Mouse (Mus musculus): ENCODE data around the gene Olfr1392.
"Not testable (repeated sequence)": the region's sequence is repeated elsewhere in the genome, so short reads cannot be mapped to it uniquely, and the experiment has no call there.

Olfr1392 gene

DNA sequence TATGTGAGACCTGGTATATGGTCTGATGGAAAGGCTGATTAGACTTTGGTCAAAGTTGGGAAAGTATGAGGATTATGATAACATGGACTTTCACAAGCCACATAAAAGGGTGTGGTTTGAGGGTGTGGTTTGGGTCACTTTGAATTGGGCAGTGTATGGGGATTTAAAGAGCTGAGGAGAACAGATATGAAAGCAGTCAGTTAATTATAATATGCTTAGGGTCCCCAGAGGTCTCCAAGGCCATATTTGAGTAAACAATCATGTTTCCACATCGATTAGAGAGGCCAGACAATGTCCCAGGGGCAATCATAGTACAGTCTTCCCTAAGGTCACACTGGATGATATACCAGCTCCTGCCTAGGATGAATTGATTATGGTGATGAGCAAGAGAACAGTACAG lies at the start of gene Olfr1392:
TSS of gene Olfr1392 (plus strand) at position 301 of the 400 bp plus-strand sequence.
- DNase-seq (ENCODE audit: extremely low spot score) = not testable (repeated sequence)

DNA sequence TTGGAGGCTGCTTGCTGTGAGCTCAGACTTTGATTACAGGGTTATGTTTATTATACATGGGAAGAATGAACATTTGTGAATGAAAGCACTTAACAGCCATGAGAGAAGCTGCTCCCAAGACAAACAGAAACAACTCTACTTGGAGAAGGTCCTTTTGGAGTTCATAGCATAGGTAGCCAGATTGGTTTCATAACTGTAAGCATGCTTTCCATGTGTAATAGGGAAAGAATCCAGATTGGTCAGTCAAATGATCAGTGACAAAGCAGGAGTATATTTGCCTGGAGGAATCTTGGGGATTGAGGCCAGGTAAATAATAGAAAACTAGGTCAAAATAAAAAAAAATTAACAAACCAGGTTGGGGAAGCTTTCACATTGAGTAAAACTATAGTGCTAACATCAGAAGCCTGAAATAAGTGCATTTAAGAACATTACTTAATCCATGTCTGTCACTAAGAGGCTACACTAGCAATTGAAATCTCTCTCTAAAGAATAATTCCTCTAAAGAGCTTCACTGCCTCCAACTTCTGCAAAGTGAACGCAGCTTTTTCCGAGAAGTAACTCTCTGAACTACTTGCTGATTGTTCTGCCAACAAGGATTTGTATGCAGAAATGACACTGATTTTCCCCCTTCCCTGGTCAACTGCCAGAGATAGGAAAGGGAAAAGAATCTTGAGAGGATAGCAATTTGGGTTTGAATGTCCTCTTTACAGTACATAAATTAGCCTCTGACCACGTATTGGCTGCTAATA lies 49.4 kb upstream of the Olfr1392 start:
- no peak for DNase-seq (ENCODE audit: extremely low spot score)

DNA sequence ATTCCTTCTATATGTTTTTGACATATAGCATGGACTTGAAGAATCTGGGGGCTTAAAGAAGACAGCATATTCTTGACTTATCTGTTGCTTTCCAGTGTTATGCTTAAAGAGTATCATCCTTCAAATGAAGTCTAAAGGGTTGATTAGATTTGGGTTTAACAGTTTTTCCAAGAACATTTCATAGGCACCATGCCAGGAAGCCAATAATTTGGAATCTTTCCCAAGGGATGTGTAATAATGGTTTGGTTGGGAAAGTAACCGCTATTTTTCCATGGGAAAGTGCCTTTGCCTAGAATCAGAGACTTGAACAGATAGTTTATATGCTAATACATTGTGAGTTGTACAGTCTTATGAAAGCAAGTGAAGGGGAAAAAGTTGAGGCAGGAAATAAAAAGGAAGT lies 48.2 kb upstream of the Olfr1392 start:
- DNase-seq (ENCODE audit: extremely low spot score) = no peak

DNA sequence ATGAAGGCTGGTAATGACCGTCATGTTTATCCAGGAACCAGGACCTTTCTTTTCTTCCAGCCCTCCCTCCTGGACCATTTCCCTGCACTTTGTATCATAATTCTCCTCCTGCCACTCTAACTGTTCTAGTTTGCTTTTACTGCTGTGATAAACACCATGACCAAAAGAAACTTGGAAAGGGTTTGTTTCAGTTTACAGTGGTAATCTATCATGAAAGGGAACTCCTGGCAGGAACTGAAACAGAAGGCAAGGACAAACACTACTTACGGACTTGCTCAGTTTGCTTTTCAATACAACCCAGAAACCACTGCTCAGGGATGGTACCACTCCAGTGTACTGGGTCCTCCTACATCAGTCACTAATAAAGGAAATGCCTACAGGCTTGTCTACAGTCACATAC lies 47.5 kb upstream of the Olfr1392 start:
- DNase-seq (ENCODE audit: extremely low spot score) = no peak

DNA sequence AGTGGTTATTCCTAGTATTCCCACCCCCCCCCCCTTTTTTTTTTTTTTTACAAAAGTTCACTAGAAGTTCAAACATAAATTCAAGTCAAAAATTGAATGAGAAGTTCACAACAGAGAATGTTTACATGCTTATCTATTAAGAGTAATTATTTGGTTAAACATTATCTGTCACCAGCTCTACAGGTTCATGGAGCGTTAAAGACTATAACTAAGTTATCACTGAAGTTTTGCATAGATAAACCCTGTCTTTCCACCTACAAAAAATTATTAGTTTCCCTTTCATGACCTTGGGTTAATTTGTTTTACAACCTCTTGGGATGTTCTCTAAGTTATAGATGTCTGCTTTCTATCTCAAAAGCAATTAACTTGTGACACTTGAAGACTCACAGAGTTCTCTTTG lies 44.8 kb upstream of the Olfr1392 start:
- no peak for DNase-seq (ENCODE audit: extremely low spot score)

DNA sequence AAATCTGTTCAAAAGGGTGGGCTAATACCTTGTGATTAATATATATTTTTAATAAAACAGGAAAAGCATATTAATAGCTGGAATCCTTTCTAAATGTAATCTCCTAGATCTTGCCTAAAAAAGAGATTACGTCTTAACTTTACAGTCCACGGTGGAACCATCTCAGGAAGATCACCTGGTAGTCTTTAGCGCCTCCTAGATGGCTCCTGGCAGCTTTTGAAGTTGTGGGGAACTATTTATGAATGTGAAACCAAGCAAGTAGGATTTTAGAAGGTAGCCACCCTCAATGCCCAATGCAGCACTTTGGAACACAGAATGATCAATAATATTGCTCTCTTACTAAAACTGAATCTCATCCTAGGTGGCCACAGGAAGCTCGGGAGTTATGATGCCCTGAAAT lies 44.2 kb upstream of the Olfr1392 start:
- no peak for DNase-seq (ENCODE audit: extremely low spot score)

DNA sequence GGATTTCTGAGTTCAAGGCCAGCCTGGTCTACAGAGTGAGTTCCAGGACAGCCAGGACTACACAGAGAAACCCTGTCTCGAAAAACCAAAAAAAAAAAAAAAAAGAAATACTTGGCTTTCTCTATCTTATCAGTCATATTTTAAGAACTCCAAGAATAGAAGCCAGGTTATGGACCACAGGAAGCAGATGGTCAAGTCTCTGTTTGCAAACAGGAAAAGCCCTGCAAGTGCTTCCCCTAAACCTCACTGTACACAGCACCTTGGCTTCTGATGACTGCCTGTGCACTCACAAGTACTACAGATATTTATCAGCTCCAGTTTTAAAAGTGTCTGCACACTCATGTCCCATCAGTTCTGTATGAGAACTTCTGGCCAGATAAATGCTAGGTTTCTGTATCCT lies 43.6 kb upstream of the Olfr1392 start:
- no peak for DNase-seq (ENCODE audit: extremely low spot score)

DNA sequence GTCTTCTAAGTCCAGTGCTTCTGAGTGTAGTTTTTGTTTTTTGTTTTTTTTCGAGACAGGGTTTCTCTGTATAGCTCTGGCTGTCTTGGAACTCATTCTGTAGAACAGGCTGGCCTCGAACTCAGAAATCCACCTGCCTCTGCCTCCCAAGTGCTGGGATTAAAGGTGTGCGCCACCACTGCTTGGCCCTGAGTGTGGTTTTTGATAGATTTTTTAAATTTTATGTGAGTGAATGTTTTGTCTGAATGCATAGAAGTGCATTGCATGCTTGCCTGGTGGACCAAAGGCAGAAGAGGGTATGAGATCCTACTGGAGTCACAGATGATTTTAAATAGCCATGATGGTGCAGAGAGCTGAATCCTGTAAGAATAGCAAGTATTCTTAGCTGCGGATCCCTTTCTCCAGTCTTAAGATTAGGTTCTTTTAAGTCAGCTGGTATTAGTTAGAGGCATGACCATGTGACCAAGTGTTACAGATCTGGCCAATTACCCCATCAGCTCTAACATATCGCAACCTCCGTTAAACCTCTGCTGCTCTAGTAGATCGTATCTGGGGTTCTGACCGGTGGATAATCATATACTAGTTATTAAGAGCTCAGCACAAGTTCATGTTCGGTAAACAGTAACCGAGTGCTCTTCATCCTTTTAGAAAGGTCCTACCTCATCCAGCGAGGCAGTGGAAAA lies 42.0 kb upstream of the Olfr1392 start:
- no peak for DNase-seq (ENCODE audit: extremely low spot score)

DNA sequence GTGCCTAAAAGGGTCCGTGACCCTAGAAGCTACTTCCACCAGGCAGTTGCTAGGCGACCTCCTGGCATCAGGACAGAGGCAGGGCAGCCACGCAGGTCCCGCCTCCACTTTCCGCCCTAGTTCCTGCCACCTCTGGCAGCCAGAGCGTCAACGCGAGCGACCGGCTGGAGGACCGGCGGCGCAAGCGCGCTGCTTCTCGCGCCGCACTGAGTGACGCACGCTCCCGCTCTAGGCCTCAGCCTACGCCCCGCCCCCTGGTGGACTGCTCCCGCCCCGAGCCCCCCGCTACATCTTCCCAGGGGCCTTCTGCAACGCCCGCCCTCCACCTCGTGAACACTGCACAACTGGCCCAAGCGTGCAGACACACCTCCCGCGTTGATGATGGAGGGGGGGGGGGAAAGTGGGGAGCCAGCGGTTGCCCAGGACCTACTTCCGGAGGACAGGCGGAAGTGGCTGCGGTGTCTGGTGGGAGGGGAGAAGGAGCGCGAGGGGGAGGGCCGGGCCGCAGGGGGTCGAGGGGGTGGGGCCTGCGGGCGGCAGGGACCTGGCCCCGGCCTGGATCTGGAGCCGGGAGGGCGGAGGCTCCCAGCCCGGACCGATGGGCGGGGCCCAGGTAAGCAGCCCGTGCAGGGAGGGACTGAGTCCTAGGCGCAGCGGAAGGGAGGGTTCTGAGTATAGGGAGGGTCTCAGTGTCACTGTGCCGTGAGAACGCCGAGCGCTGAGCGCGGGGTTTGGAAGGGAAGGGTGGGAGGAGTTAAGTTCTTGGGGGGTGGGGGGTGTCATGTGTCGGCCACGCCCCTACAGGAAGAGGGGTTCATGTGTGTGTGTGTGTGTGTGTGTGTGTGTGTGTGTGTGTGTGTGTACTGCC lies 41.1 kb upstream of the Olfr1392 start, which contains the start of gene Mgat1:
TSS of gene Mgat1 (plus strand) at position 465 of the 868 bp plus-strand sequence.
- DNase-seq (ENCODE audit: extremely low spot score) = peak; percentile 97

DNA sequence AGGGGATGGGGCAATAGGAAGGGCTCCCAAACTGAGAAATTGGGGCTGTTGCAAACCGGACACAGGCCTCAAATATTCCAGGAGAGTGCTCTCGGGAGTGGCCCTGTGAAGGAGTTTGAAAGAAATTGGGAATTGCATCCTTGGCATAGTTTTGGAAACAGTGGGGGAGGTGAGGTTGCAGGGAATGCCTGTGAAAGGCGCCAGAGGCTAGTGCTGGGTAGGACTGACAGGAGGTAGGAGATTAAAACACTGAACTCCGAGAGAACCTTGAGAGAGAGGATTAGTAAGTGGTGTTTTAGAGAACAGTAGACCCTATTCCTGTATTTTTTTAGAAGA lies 40.5 kb upstream of the Olfr1392 start:
- DNase-seq (ENCODE audit: extremely low spot score) = no peak

DNA sequence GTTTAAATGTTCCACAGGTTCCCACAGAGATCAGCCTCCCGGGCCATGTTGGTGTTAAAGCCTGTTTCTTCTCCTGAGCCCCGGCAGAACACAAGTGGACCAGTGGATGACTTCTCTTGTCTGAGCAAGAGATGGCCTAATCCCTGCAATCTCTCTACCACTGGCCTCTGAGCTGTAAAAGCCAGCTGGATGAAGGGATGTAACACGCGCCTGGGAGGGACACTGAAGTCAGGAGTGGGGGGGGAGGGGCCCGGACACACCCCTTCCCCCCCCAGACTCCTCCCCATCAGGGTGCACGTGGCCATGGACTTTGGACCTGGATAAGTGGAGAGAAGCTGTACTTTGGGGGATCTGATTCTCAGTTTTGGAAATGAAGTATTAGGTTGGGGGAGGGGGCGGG lies 39.9 kb upstream of the Olfr1392 start:
- DNase-seq (ENCODE audit: extremely low spot score) = peak; percentile 39

DNA sequence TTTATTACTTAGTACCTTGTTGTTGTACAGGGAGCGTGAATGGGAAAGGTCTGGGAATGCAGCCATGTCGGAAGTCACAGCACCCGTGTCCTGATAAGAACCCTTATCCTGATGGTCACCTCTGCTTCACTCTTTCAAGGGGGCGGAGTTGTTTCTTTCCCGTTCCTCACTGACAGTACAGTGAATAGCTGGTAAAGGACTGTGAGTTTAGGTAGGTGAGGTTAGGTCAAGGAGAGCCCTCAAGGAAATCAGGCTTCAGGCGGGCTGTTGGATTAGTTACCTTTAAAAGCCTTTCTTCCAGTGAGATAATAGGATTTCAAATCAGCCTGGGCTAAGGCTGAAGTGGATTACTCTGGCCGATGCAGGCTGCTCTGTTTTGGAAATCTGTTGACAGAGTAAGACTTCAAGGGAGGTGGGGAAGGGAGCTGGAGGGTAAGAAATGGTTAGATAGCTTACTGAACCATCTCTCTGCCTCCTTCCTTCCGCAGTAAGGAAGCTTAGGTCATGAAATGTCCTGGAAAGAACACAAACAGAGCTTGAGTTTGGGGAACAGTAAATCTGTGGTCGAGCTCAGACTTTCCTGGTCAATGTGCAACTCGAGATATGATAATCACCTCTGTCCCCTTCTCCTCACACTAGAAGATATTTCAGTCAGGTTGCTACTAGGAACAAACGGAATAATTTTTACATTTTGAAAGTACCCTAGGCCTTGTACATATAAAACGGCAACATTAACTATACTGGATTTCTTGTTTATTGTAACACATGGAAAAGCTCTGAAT lies 39.3 kb upstream of the Olfr1392 start:
- DNase-seq (ENCODE audit: extremely low spot score) = no peak

DNA sequence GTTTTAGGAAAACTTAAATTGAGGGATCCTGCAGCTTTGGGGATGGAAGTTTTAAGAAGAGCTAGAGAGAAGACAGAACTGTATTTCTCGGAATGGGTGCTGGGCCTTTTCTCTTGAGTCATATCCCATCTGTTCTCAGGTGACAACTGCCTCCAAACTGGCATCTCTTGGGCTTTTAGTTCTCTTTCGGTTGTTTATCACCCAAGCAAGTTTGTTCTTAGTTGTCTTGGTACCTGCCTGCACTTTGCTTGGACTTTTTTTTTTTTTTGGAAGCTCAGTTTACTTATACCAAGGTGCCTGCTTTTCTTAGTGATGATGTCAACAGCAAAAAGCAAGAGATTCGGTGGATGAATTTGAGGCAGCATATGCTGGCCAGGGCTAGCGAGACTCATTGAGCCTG lies 38.6 kb upstream of the Olfr1392 start:
- DNase-seq (ENCODE audit: extremely low spot score) = no peak

DNA sequence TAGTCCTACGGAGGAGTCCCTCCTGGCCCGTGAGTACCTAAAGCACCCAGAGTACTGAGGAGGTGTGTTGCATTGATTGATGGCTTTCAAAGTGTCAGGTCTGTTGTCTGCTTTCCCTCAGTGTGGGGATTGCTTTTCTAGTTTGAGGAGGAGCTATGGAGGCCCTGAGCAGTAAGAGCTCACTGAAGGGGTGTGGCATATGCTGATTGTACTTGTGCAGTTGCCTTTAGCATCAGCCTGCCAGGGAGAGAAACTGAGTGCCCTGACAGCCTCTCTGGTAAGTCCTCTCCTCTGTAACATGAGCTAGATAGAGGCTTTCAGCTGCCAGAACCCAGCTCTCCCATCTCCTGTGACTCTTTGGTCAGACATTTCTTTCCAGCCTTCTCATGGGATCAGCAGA lies 37.8 kb upstream of the Olfr1392 start:
- no peak for DNase-seq (ENCODE audit: extremely low spot score)

DNA sequence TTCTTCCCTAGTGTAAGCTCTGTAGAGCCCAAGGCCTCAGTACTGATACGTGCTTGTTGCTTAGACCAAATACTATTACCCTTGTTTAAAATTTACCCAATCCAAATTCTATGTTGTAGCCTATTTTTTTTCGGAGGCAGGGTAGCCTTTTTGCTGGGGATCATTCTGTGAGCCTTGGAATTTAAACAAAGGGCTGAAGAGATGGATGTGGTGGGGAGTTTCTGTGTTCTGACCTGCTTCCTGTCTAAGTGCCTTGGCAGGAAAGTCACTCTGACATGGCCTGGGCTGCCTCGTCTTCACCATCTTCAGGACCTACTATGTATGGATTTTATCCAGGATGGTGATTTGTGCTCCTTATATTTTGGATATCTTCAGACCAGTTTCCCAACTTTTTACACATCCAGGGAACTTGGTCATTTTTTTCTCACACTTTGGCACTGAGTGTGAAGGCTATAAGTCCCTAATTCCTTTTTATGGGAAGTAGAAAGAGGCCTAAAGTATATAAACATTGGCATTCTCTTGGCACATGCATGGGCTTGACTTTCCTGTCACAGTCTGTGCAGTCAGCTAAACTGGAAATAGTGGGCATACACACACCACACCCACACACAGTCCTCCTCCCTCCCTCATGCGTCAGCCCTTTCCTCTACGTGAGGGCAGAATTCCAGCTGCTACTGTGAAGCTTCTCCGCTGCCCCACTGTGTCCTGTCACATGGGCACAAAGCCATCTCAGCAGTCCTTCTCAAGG lies 36.7 kb upstream of the Olfr1392 start:
- DNase-seq (ENCODE audit: extremely low spot score) = no peak

DNA sequence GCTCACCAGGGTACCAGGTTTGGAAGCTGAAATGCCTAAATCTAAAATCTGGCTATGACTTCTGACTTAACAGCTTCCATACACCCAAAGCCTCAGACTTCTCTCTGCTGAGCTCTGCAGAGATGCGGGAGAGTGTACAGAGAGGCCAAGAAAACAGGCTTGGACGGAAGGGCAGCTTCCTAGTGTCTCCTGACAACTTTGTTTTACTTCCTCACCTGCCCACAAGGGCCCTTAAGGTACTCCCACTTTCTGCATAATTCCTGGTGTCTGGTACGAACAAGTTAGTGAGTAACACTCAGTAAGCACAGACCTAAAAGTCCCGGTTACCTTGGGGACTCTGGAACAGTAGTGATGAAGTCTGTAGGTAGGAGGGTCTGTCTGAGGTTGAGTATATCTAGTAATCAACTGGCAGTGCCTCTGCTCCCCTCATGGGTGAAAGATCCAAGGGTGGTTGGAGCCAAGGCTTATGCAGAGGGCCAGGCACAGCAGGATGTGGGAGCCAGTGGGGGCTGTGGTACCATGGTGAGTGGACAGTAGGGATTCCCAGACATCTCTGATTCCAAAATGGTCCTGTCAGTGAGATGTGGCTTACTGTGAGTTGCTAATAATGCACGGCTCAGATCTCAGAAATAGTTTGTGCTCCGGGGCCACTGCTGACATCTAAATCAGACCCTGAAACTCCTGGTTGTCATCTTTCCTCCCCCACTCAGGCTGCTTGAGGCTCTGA lies 35.9 kb upstream of the Olfr1392 start:
- no peak for DNase-seq (ENCODE audit: extremely low spot score)

DNA sequence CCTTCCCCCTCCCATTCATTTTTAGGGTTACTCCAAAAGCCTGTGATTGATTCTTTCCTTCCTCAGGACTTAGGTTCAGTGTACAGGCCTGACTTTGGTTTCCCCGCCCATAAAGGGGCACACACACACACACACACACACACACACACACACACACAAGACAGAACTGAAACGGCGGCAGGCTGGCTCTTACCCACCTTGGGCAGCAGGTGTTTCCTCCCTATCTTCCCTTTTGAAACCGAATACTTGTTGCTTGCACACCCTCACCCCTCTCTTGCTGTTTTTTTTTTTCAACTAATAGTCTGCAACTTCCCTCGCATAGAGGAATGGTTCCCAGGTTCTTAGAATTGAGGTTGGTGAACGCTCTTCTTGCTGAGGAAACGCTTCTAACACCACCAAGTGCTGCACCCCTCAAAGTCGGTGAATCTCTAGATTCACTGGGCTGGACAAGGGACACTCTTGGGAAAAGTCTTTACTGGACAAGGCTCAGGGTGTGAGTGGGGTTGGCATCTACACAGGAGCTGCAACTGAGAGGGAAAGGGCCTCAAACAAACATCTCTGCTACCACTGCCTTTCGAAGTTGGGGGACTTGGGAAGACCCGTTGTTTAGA lies 35.2 kb upstream of the Olfr1392 start:
- no peak for DNase-seq (ENCODE audit: extremely low spot score)

DNA sequence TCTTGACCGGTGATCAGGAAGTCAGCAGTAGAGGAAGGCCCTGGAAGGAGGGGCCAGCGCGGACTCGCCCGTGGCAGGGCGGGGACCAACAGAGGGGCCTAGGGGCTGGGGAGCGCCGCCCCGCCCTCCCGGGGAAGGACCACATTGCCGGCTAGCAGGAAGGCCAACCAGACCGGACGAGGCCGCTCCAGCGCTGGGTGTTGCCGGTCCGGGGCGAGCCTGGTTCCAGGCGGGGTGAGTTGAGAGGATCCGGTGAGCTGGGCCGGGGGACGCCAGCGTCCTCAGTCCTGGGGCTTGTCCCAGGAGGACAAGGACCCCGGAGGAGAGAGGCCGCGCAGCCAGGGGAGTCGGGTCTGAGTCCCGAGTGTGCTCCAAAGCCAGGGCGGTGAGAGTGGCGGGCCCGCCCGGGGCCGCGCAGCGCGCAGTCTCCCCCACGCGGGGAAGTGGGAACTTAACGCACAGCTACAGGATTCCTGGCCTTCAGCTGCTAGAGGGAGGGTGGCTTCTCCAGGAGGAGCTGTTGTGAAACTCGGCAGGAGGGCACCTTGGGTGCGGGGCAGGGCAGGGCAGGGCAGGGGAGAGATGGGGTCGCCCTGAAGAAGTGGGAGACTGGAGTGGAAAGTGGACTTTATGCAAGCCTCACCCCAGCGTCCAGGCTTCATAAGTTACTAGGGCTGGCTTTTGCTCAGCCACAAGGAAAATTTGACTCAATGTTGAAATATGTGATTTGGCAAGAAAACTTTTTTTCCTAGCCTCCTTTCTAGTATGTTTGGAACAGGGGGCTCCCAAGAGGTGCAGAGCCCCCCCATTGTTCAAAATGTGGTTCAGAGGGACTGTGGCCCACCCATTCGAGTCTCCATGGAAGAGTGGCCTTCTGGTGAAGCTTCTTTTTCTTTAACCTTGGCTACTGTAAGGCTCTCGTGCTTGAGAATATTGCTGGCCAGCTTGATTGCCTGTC lies 34.4 kb upstream of the Olfr1392 start:
- DNase-seq (ENCODE audit: extremely low spot score) = peak; percentile 89

DNA sequence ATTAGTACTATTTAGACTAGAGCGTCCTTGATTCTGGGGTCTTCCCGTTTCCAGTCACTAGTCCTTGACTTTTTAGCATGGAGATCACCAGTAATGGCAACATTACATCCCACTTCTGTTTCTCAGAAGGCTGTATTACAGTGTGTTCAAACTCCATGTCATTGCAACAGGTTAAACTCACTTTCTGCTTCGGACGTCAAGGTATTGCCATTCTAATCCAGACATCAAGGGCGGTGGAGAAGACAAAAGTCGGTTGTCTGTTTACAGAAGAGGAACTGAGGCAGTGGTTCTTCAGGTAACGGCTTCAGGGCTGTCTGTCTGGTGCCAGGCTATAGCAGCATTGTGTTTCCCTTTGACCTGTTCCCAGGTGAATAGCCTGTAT lies 33.7 kb upstream of the Olfr1392 start:
- no peak for DNase-seq (ENCODE audit: extremely low spot score)

All from embryo, embryonic 9.5 days (tissue).